Mouse (Mus musculus): ENCODE measurements around the gene Gm11564. TPM values are rescaled to one million over a fixed set of nuclear protein-coding genes. Genes with fewer than 3 reads are reported as not detected.
"Not testable (repeated sequence)": the region's sequence is repeated elsewhere in the genome, so short reads cannot be mapped to it uniquely, and the experiment has no call there.

The Gm11564 gene
- total RNA-seq (2021) = not detected
- long read RNA-seq, experiment 1 = 0 reads
- long read RNA-seq, experiment 2 = 0 reads

DNA sequence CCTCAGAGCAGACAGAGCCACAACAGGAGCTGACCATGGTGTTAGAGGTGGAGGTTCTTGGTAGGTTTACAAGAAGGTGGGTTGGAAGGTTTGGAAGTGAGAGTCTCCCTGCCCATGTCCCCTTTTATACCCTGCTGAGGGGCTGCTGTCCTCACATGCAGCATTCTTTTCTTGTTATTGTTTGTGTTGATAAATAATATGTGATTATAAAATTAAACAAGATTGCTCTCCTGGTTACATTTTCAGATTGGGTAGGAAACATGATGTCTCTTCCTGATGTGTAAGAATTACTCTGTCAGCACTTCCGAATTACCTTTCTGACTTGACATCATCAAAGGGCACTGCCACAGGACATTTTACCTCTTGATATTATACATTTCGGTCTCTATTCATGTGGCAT, at the start of gene Gm11564:
Gene Gm11564, minus strand, starts transcription at position 101 of the 400 bp plus-strand sequence.
- DNase-seq (ENCODE audit: low spot score in 2 of 2); intact Hi-C loops (cut with DNase I): not testable (repeated sequence)

DNA sequence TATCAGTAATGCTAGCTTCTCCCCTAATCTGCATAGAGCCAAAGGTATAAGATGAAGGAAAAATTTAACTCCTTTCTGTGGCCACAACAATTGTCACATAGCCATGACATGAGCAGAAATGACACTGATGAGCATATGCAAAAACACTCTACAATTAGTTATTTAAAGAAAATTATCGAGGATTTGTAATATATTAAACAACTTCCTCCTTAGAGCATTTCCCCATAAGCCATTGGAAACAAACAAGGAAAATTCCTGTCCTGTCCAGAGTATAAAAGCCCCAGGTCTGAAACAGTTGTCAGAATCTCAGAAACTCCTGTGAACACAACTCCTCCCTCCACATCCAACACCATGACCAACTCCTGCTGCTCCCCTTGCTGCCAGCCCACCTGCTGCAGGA, 48.7 kb upstream of the Gm11564 start, which contains the start of gene Gm11559:
Gene Gm11559, plus strand, starts transcription at position 301 of the 400 bp plus-strand sequence.
- intact Hi-C loops (cut with DNase I); DNase-seq (ENCODE audit: low spot score in 2 of 2): not testable (repeated sequence)

GRCm38 (mm10) chr11:99858761-99859160, 43.3 kb upstream of the Gm11564 start:
- intact Hi-C loops (cut with DNase I) = no loop called here
- DNase-seq (ENCODE audit: low spot score in 2 of 2) = no peak

DNA sequence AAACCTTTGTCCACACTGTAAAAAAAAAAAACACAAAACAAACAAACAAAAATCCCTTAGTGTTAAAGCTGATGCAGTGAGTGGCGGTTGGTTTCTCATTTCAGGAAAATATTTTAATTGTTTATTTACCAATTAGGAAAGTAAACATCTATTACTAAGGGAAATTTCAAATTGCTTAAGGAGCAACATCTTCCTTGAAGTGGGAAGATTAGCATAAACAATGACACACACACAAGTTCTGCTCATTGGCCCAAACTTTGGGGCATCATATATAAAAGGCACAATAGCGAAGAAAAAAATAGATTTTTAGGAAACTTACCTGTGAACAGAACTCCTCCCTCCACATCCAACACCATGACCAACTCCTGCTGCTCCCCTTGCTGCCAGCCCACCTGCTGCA, 42.2 kb upstream of the Gm11564 start, which contains the start of gene Gm11568:
Gene Gm11568, plus strand, starts transcription at position 301 of the 400 bp plus-strand sequence.
- DNase-seq (ENCODE audit: low spot score in 2 of 2) = no peak
- intact Hi-C loops (cut with DNase I) = no loop called here

DNA sequence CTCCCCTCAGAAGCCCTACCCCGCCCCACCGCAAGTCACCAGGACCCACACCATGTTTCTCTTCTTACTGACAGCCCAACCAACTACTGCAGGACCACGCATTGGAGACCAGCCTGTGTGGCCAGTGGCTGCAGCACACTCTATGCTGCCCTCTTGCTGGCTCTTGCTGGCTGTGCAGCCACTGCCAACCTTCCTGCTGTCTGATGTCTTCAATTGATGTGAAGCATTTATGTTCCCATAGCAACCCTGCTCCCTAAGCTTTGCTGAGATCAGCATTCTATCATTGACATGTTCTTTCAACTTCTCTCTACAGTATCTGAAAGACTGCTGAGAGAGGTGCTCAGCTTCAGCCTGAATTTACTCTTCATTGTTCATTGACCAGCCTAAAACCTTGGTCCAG, 38.7 kb upstream of the Gm11564 start:
- intact Hi-C loops (cut with DNase I) = no loop called here
- DNase-seq (ENCODE audit: low spot score in 2 of 2) = no peak

GRCm38 (mm10) chr11:99851508-99851907, 36.0 kb upstream of the Gm11564 start, which contains the start of gene Krtap4-16:
Gene Krtap4-16 (minus strand): TSS chr11:99851608.
- intact Hi-C loops (cut with DNase I) = no loop called here

DNA sequence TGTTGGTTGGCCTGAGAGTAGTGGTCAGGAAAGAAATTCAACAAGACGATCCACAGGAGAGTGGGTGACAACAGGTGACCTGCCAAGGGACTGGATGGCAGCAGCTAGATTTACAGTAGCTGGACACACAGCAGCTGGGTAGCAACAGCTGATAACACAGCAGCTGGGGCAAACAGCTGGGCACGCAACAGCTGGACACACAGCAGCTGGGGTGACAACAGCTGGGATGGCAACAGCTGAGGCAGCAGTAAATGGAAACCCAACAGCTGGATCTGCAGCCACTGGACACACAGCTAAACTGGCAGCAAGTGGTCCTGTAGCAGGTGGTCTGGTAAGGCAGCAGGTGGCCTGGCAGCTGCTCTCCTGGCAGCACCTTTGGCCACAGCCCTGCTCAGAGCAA, 31.3 kb upstream of the Gm11564 start:
- intact Hi-C loops (cut with DNase I) = no loop called here
- DNase-seq (ENCODE audit: low spot score in 2 of 2) = no peak

More at GRCm38 (mm10) chr11:99851508-99851907, 36.0 kb upstream of the Gm11564 start, which contains the start of gene Krtap4-16:
- no peak for DNase-seq (ENCODE audit: low spot score in 2 of 2)

DNA sequence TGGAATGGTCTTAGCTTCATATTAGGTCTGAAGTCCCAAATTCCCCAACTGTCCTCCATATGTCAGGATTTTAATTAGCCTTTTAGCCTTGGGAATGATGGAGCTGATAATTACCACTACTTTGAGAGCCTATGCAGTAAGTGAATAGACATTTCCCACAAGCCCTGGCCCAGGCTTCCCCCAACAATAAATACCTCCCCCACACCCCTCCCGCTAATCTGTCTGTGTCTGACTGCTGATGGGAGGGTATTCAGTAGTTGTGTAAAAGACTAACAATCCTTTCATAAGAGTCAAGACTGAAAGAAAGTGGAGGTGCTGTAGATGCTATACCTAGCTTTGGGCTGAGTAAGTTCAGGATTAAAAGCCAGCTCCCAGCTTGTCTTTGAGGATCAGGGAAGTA, 26.7 kb upstream of the Gm11564 start:
- intact Hi-C loops (cut with DNase I) = no loop called here
- DNase-seq (ENCODE audit: low spot score in 2 of 2) = no peak

- intact Hi-C loops (cut with DNase I) = no loop called here
- no peak for DNase-seq (ENCODE audit: low spot score in 2 of 2)
Measured at GRCm38 (mm10) chr11:99837966-99838365, 22.5 kb upstream of the Gm11564 start, which contains the start of gene 2300003K06Rik. Gene 2300003K06Rik (minus strand): TSS chr11:99838066.

- intact Hi-C loops (cut with DNase I); DNase-seq (ENCODE audit: low spot score in 2 of 2): not testable (repeated sequence)
Measured at GRCm38 (mm10) chr11:99809792-99810191, 5.7 kb downstream of the Gm11564 start, which contains the start of gene Krtap4-13. Gene Krtap4-13 (minus strand): TSS chr11:99809892.

- intact Hi-C loops (cut with DNase I) = not testable (repeated sequence)
Measured at GRCm38 (mm10) chr11:99804346-99804745, 11.1 kb downstream of the Gm11564 start, which contains the start of gene Gm11554. Gene Gm11554 (minus strand): TSS chr11:99804446.

DNA sequence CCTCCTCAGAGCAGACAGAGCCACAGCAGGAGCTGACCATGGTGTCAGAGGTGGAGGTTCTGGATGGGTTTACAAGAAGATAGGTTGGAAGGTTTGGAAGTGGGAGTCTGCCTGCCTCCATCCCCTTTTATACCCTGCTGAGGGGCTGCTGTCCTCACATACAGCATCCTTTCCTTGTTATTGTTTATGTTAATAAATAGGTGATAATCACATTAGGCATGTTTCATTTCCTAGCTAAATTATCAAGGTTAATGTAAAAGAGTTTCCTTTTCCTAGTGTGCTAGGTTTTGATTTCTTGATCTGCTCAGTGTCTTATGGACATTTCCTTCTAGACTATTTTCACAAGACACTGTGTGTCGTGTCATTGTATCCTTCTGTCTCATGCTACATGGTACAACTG, 16.6 kb downstream of the Gm11564 start, which contains the start of gene Gm11569:
Gene Gm11569, minus strand, starts transcription at position 101 of the 400 bp plus-strand sequence.
- intact Hi-C loops (cut with DNase I); DNase-seq (ENCODE audit: low spot score in 2 of 2): not testable (repeated sequence)

More at GRCm38 (mm10) chr11:99804346-99804745, 11.1 kb downstream of the Gm11564 start, which contains the start of gene Gm11554:
- DNase-seq (ENCODE audit: low spot score in 2 of 2) = not testable (repeated sequence)

- no peak for DNase-seq (ENCODE audit: low spot score in 2 of 2)
- intact Hi-C loops (cut with DNase I) = no loop called here
Measured at GRCm38 (mm10) chr11:99793367-99793766, 22.1 kb downstream of the Gm11564 start, which contains the start of gene Gm11596. Gene Gm11596 (minus strand): TSS chr11:99793467.

DNA sequence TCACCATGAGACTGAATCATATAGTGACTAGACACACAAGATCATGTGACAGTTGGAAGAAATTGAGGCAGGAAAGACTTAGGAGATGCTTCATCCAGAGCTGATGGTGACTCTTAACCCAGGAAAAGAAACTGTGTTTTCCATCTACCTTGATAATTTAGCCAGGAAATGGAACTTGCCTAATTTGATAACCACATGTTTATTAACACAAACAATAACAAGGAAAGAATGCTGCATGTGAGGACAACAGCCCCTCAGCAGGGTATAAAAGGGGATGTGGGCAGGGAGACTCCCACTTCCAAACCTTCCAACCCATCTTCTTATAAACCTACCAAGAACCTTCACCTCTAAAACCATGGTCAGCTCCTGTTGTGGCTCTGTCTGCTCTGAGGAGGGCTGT, 30.6 kb downstream of the Gm11564 start, which contains the start of gene Krtap4-9:
Gene Krtap4-9, plus strand, starts transcription at position 301 of the 400 bp plus-strand sequence.
- intact Hi-C loops (cut with DNase I); DNase-seq (ENCODE audit: low spot score in 2 of 2): not testable (repeated sequence)

GRCm38 (mm10) chr11:99780604-99781003, 34.9 kb downstream of the Gm11564 start, which contains the start of gene Krtap4-8:
Gene Krtap4-8 (minus strand): TSS chr11:99780704.
- intact Hi-C loops (cut with DNase I) = no loop called here
- DNase-seq (ENCODE audit: low spot score in 2 of 2) = no peak

DNA sequence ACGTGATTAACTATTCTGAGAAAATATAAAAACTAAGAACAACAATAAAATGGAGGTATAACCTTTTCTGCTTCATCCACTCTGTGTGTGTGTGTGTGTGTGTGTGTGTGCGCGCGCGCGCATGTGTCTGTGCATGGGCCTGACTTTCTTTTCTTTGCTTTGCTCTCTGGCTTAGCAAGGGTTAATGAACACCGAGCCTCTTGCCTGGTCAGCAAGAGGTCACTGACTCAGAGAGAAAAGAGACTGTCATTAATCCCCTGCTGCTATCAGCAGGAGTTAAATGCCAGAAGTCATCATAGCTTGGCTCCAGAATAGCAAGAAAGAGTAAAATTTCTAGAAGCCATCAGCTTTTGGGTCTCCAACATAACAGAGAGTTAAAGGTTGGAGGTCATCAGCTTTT, 37.1 kb downstream of the Gm11564 start:
- no peak for DNase-seq (ENCODE audit: low spot score in 2 of 2)
- intact Hi-C loops (cut with DNase I) = no loop called here

DNA sequence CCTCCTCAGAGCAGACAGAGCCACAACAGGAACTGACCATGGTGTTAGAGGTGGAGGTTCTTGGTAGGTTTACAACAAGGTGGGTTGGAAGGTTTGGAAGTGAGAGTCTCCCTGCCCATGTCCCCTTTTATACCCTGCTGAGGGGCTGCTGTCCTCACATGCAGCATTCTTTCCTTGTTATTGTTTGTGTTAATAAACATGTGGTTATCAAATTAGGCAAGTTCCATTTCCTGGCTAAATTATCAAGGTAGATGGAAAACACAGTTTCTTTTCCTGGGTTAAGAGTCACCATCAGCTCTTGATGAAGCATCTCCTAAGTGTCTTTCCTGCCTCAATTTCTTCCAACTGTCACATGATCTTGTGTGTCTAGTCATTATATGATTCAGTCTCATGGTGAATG, 42.7 kb downstream of the Gm11564 start, which contains the start of gene Gm11595:
Gene Gm11595, minus strand, starts transcription at position 101 of the 400 bp plus-strand sequence.
- not testable (repeated sequence) for DNase-seq (ENCODE audit: low spot score in 2 of 2)

GRCm38 (mm10) chr11:99768410-99768809, 47.1 kb downstream of the Gm11564 start:
- intact Hi-C loops (cut with DNase I) = no loop called here

More for the DNA sequence above, 42.7 kb downstream of the Gm11564 start, which contains the start of gene Gm11595:
- intact Hi-C loops (cut with DNase I) = not testable (repeated sequence)

More at GRCm38 (mm10) chr11:99768410-99768809, 47.1 kb downstream of the Gm11564 start:
- DNase-seq (ENCODE audit: low spot score in 2 of 2) = no peak

Measured in left cerebral cortex, postnatal 14 days (tissue).